Mouse (Mus musculus) cerebellum, postnatal 4 days (tissue): ENCODE results near the gene Zzz3.

Experiments used
- DNase-seq, 2 experiments: peaks; one replicate each; pipeline ENCODE4 v3.0.0; 2022; ENCODE audit warnings: low spot score in 2 of 2, mixed read lengths in 1 of 2

Zzz3 gene

DNA sequence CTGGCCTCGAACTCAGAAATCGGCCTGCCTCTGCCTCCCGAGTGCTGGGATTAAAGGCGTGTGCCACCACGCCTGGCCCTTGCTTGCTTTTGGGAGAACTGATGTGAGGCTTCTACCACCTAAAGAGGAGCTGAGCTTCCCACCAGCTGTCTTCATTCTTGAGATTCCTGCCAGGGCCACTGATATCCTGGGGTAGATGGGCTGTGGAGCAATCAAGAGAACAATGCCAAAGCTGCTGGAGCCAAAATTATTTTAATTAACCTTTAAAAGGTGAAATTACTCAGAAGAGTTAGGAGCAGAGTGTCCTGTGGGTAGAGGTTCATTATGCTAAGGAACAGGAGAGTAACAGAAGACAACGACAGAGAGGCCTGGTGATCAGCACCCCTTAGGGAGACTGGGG lies 70.1 kb downstream of the Zzz3 start:
- DNase-seq = no peak

DNA sequence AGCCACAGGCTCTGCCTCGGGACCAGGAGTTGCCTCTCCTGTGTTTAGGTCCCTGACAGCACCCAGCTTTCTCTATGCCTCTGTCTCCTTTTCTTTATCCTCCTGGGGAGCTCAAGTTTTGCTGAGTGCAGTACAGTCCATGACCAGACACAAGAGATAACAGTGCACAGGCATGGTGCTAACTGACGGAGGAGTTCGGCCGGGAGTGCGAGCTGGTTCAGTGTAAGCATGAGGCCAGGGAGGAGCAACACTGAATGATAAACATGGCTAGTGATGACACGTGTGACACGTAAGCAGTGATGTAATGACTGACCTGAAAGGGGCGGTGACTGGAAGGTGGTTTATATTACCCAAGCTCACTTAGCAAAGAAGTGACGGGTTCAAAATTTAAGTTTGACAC lies 71.6 kb downstream of the Zzz3 start:
- DNase-seq = no peak

DNA sequence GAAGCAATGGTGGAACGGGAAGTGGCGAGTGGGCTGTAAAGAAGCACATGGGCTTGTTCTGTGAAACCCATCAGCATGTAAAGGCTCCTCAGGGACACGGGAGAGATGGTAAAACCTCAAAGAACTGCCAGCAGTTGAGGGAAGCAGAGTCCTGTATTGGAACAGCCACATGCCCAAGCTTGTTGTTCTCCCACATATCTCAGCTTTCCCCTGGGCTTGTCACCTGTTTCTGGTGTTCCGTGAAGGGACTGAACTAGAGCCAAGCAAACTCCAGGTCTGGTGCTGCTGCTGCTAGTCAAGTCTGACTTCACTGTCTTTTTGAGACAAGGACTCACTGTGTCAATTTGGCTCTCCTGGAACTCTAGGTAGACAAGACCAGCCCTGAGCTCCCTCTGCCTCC lies 72.0 kb downstream of the Zzz3 start:
- DNase-seq = no peak

DNA sequence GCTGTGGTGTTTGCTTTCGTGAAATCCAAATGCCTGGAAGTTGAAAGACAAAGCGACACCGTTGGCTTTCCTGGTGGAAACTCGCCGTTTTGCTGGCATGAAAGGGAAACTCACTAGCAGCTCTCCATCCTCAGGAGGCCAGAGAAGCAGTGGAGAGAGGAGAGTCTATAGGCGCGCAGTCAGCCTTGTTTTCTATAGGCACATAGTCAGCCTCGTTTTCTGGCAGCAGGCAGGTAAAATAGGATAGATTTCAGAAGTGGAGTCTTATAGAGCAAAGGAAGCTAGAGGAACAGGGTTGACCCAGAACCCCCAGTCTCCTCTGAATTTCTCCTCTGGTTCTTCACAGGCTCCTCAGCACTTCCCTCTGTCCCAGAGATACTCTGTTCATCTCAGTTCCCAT lies 72.8 kb downstream of the Zzz3 start:
- DNase-seq = no peak

DNA sequence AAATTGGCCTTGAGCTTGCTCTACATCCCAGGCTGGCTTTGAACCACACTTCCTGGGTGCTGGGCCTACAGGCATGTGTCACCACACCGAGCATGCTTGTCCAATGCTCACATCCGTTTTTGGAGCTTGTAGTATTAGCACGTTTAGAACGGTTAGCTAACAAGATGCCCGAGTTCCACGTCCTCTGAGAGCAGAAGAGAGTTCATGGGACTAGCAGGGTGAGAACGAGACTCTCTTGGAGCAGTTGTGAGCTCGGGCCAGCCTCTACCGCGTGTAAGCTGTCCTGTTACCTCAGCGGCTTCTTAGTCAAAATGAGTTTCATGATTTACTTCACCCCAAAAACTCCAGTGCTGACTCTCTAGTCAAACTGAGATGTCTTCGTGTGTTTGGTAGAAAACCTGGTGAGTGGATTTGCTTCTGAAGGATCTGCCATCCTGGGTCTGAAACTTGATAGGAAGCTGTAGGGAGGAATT lies 73.3 kb downstream of the Zzz3 start:
- no peak for DNase-seq

DNA sequence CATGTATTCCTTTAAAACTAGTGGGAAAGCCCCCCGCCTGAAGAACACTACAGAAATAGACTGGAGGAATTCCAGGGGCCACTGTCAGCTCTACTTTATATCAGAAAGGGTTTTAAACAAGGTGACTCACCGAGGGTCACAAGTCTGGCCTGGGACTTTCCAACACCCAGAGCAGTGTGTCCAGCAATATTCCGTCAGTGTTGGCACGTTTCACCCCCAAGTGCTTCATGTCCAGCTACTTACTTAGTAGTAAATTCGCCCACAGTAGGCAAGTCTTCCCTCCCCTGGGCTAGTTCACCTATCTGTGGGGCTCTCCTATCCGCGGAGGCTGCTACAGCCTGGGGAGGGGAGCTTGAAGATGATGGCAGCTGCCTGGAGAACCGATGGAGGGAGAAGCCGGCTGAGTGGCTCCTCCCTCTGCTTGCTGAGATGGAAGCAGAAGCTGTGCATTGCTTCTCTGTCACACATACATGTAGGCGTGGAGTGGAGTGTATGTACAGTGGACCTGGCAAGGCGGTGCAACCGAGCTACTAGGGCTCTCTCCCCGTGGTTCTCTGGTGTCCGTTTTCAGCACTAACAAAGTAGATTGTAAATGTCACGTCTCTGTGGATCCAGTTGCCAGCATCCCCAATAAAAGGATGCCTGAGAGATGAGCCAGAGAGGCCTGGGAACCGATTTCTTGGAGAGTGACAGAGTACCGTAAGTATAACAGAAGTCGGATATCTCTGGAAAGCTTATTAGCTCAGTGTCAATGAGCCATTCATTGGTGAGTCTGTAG lies 74.3 kb downstream of the Zzz3 start:
- DNase-seq = no peak

DNA sequence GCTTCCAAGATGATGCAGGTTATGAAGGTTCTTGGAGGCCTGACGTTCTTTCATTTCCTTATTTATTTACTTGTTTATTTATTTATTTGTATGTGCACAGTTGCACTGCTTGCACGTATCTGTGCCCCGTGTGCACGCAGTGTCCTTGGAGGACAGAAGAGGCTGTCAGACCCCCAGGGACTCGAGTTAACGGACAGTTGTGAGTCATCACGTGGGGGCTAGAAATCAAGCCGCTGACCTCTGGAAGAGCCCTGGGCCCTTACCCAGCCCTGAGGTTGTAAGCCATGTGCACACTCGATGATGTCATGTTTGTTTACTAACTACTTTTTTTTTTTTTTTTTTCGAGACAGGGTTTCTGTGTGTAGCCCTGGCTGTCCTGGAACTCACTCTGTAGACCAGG lies 75.1 kb downstream of the Zzz3 start:
- no peak for DNase-seq

DNA sequence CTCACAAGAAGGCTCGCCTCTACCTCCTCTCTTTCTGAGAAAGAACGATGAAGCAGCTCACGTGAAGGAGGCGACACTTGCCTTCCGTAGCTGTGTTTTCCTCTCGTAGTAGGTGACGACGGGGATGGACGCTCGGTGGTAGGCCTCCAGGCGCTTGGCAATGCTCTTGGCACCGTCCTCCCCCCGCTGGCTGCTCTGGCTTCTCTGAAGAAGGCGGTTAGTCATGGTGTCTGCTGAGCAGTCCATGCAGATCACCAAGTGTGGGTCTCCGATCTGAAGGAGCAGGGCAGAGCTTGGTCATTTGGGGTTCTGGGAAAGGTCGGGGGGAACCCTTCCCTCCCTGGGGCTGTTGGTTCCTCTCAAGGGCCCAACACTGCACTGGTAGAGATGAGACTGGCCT lies 77.4 kb downstream of the Zzz3 start:
- DNase-seq = no peak

DNA sequence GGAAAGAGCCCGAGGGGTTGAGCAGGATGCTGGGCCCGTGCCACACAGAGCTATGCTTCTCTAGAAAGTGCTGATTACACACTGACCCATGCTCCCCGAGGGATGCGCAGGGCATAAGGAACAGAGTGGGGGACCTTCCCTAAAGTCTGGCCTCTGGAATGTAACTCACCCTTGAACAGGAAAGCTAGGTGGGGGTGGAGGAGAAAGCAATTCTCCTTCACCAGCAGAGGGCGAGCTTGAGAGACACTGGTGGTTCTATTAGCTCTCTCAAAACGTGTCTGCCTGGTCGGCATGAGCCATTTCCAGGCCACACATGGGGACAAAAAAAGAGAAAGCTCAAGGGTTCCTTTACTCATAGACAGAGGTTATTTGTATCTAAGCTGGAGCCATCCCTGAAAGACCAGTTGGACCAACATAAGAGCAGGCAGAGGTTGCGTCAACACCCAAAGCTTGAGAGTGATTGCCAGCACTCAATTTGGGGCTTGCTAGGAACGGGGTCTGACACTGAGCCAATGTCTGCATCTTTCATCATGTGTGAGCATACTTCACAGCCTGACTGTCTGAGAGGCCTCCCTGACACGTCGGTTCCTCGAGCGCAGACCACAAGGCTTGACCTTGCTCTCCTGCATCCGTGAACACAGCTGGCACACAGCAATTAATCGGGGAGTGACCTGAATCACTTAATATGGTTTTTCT lies 79.5 kb downstream of the Zzz3 start:
- peak in 1 of 2 experiments; percentile 42 for DNase-seq

DNA sequence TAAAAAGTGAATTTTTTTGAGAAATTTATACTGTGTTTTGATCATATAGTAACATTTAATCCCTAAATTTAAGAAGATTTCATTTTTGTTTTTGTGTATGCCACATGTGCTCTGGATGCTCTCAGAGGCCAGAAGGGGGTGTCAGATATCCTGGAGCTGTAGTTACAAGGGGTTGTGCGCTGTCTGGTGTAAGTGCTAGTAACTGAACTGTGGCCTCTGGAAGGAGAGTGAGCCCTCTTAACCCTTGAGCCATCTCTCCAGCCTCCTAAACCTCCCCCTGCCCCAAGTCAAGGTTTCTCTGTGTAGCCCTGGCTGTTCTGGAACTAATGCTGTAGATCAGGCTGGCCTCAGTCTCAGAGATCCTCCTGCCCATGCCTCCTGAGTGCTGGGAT lies 80.0 kb downstream of the Zzz3 start:
- DNase-seq = no peak

DNA sequence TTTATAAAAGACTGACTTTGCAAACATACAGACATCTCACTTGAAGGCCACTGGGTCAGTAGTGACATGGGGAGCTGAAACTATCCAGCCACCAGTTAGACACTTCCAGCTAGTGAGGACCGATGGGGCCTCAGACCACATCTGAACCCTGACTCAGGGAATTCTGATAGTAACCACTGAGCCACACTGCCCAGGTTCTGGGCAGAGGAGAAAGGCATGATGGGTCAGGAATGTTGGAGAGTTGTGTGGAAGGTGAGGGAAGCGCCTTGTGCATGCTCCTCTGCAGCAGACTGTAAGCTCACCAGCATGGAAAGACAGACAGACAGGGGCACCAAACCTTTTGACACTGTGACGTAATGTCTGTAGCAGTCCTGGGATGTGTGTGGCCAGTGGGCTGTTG lies 80.6 kb downstream of the Zzz3 start:
- no peak for DNase-seq

DNA sequence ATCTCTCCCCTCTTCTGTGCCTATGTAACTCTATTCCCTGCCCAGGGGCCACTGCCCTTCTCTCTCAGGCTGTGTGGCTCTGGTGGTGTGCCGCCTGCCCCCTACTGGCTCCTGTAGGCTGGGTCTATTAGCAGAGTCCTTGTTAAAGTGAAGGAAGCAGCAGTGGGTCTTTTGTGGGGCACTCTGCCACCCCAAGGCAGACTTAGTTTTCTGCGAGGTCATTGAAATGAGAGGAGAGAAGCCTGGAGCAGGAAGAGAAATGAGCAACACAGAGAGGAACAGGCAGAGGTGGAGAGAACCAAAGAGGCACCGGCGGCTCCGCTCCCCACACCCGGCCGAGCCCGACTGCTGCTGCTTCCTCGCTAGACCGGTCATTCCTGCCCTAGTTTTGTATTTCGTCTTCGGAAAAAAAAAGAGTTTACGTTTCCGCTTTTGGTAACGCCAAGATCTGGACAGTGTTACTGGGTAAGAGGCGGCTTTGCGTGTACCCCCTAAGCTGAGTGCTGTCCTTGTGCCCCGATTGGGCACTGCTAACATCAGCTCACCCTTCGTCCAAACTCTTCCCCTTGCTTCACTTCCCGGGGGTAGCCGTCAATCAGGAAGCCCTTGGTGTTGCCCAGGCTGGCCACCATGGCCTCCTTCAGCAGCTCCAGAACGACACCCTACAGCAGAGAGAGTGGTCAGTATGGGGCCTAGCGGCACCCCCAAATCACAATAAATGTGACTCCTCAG lies 82.7 kb downstream of the Zzz3 start:
- DNase-seq = peak in 1 of 2 experiments; percentile 45

DNA sequence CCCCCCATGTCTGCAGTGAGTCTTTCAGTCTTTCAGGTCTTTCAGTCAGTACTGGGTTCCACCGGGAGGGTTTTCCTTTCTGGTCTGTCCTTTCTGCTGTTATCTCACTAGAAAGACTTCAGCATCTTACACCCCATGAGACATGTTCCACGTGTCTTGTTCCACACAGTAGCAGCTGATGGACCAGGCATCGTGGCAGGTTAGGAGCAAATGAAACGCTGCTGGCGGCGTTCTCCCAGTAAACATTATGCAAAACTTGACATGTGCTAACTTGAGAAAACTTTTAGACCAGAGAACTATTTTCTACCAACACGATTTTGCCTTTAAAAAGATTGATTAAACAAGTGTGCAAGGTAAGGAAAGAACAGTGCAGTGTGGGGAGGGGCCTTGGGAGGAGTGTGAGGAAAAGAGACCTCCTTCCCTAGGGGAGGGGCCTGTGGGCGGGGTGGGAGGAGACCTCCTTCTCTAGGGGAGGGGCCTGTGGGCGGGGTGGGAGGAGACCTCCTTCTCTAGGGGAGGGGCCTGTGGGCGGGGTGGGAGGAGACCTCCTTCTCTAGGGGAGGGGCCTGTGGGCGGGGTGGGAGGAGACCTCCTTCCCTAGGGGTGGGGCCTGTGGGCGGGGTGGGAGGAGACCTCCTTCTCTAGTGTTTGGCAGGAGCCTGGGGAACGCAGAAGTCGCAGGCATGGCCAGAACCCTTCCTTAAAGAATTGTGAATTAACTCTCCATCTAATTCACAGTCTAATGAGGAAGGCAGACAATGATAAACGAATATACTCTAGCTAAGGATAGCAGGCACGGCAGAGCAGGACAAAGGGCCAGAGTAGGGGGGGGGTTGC lies 83.5 kb downstream of the Zzz3 start:
- no peak for DNase-seq

DNA sequence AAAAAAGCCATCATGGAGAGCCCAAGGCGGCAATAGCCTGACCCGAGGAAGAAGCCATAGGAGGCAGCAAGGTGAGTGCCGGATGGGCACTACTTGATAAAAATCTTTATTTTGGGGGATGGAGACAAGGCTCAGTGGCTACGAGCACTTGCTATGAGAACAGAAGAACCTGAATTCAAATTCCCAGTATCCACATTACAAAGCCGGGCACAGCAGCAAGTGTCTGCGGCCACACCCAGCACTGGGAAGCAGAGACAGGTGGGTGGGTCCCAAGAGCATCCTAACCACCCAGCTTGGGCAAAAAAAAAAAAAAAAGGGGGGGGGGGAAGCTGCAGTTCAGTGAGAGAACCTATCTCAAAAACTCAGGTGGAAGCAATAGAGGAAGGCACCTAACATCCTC lies 85.1 kb downstream of the Zzz3 start:
- no peak for DNase-seq

DNA sequence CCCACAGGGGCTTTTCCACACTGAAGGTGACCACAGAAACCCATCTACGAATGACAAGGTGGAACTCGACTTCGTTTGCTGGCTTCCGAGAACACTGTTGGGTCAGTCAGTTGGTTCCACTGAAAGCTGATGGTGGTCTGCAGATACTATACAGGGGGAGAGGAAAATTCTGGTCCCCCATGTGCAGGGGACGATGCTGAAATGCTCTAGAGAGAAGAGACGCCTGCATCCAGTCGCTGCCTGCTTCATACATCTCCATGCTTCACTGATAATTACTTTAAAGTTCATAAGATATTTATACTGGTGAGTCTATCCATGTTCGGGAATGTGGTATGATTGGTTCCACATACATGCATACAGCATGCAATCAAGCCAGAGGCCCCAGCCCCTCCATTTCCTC lies 86.9 kb downstream of the Zzz3 start:
- DNase-seq = no peak

DNA sequence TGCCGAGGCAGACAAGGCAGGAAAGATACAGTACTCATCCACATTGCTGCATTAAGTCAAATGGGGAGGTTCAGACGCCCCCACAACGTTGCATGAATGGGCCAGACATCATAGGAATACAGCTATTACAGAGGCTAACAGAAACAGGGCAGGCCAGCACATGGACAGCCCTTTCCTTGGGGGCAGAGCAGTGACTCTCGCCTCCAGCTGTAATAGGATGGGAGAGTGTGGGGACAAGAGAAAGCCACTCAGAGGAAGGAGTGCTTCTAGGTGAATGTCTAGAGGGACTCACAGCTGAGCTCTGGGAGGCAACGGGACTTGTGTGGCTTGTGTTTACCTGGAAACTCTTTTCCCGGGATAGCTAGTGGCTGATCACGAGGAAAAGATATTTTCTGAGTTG lies 88.5 kb downstream of the Zzz3 start:
- no peak for DNase-seq

DNA sequence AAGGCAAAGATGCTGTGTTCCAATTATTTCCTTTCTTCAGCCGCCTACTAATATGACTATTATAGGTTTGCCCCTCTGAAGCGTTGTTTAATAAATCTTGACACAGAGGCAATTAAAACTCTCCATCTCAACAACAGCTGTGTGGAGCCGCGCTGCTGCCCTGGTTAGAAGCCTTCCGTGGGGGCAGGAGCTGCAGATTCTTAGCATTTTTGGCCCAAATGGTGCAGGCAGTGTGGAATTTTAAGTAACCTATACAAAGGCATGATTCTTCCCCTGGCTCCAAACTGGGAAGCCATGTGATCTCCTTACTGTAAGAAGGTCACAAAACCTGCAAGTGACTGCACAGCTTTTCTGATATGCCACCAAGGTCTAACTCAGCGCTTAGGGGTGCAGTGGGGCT lies 88.9 kb downstream of the Zzz3 start:
- DNase-seq = no peak

DNA sequence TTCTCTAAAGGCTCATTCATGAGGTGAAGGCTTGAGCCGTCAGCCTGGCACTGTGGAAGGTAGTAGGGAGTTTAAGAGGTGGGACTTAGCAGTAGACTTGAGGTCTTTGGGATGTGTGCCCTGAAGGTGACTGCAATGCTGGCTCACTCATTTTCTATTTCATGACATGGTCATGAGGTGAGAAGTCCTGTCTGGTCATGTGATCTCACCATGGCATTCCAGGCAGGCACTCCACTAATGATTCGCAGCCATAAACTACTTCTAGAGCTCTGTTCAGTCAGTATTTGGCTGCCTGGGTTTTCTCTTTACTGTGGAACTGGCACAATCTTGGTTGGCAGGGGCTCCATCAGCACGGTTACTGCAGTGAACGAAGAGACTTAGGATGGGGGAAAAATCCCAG lies 93.7 kb downstream of the Zzz3 start:
- DNase-seq = no peak

DNA sequence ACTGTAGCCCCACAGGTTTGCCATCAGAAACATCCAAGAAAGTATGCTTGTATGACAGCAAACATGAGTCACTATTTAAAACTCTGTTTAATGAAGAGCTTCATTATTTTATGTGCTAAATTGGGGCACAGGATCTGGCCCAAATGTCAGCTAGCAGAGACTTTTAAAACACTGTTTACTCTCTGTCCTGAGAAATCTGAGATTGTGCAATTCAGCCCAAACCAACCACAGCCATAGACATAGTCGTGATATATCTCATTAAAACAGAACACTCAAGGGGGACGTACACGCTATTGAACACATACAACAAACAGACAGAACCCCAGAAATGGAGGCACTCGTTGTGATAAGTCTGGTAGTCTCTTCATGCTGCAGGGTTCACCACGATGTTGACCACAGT lies 95.2 kb downstream of the Zzz3 start:
- no peak for DNase-seq

DNA sequence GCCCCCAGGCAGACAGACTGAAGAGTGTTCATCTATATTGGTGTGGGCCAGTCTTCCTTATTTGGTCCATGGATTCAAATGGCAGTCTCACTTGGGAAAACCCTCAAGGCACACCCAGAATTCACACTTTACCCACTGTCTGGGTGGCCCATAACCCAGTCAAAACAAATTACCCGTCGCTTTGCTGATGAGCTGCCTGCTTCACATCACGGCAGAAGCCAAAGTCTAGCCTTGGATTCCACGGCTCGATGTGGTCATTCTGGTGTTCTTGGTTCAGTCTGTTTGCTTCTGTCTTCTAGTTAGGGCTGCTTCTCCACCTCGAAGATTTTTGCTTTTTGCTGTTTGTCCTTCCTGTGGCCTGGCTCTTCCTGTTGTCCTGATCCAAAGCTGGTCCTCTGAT lies 97.0 kb downstream of the Zzz3 start:
- no peak for DNase-seq

DNA sequence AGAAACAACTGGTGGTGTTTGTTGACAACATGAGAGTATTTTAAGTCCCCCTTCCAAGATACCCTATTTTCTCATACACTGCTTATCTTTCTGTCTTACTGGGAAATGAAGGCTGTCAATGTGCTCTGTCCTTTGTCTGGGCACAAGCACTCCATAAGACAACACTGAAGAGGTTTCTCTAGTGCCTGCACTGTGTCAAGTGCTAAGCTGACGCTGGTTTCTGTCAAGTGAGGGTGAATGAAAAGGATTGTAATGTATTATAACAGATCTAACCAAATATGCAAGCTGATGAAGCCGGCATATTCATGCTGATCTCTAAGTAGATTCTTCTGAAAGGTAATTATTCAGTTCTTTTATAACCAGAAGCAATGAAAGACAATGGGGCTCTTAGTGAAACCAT lies 98.5 kb downstream of the Zzz3 start:
- no peak for DNase-seq
